Mouse (Mus musculus): ENCODE data around the gene Gnb3. TPM values are rescaled to one million over a fixed set of nuclear protein-coding genes. Genes with fewer than 3 reads are reported as not detected.

Gnb3 gene
- total and polyA plus RNA-seq, 3 experiments, result 0.64 to 4.1 (median 2.2) TPM

DNA sequence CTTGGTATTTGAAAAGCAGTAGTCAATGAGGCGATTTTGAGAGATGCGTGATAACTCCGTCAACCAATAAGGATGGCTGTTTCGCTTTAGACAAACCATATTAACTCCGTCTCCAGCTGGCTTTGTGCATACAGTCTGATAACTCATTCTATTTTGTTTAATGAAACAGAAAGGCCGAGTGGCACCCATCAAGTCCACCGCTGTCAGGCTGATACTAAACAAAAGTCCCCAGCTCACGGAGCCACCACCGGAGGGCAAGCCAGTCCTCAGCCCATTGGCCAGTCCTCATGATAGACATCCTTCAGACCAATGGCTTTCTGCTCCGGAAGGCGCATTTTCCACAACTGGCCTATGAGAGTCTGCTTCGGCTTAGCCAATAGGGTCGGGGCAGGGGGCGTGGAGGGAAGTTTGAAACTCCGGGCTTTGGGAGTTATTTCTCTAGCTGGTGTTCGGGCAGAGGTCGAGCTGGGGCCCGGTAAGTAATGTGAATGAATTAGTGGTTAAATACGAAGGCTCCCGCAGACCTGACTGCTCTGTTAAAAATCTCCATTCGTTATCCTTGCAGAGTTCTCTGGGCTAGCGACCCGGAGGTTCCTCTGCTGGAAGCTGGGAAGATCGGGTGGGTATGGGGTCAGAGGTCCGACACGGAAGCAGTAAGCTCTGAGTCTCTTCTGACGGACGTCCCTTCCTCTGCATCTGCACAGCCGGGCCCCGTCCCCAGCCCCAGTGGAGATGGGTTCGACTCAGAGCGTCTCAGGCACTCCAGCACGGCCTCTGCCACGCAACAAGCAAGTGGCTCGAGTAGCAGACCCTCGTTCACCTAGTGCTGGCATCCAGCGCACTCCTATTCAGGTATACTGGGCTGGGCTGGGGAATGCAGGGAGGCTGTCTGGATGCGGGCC is 10.0 kb downstream of the Gnb3 start:
- peaks cover 45 to 65% of the 10 kb centered on the region in 2 experiments for H3K36me3 ChIP-seq (replicated peaks in 1 of 2; ENCODE audit: control insufficient read depth in 1 of 2, insufficient read depth in 1 of 2, low read length in 1 of 2)
- H3K4me1 ChIP-seq (ENCODE audit: control insufficient read depth in 1 of 2, insufficient read depth in 2 of 2), result peaks cover 3 to 51% of the 10 kb centered on the region in 2 experiments
- peak; percentile 72; the same call in 1 of the 2 replicates for TF ChIP-seq MAZ (IDR thresholded peaks at IDR 0.05; ENCODE audit: low read depth, low read length)
- peak; percentile 77 for TF ChIP-seq ELF1 (IDR thresholded peaks at IDR 0.05; ENCODE audit: low read depth, low read length)
- no peak for TF ChIP-seq JUN (IDR thresholded peaks at IDR 0.05; ENCODE audit: insufficient read depth, low read depth, low read length)
- TF ChIP-seq ZKSCAN1 (IDR thresholded peaks at IDR 0.05; ENCODE audit: borderline replicate concordance, low read depth, low read length), result no peak
- TF ChIP-seq ZC3H11A (IDR thresholded peaks at IDR 0.05; ENCODE audit: low read depth, low read length), result no peak
- 0 out of 2 replicates have a peak, but pooled peaks have one; percentile 22 for TF ChIP-seq MEF2A (IDR thresholded peaks at IDR 0.05; ENCODE audit: borderline replicate concordance, low read depth, low read length)
- peak; percentile 94 for TF ChIP-seq CHD2 (IDR thresholded peaks at IDR 0.05; ENCODE audit: low read length)
- TF ChIP-seq E2F4 (IDR thresholded peaks at IDR 0.05; ENCODE audit: insufficient replicate concordance, low read depth, low read length), result peak; percentile 97
- TF ChIP-seq POLR2A (IDR thresholded peaks at IDR 0.05; ENCODE audit: low read depth, low read length), result peak; percentile 82
- TF ChIP-seq ZMIZ1 (IDR thresholded peaks at IDR 0.05; ENCODE audit: low read depth, low read length), result peak; percentile 85
- peak; percentile 42 for TF ChIP-seq HCFC1 (IDR thresholded peaks at IDR 0.05; ENCODE audit: low read depth, low read length)
- peak; percentile 92 for TF ChIP-seq CHD1 (IDR thresholded peaks at IDR 0.05; ENCODE audit: low read depth, low read length)
- peak; percentile 67; the same call in 1 of the 2 replicates for TF ChIP-seq TCF12 (IDR thresholded peaks at IDR 0.05; ENCODE audit: low read depth, low read length)
- peak; percentile 19; the same call in 1 of the 2 replicates for TF ChIP-seq NRF1 (IDR thresholded peaks at IDR 0.05; ENCODE audit: low read depth, low read length)
- no peak for TF ChIP-seq UBTF (IDR thresholded peaks at IDR 0.05; ENCODE audit: low read depth, low read length)
- TF ChIP-seq MXI1 (IDR thresholded peaks at IDR 0.05; ENCODE audit: low read depth, low read length), result peak; percentile 63
- TF ChIP-seq KAT2A (IDR thresholded peaks at IDR 0.05; ENCODE audit: insufficient replicate concordance, low read length), result peak; percentile 55; the same call in 1 of the 2 replicates
- TF ChIP-seq MAX (IDR thresholded peaks at IDR 0.05; ENCODE audit: low read length), result peak; percentile 53; the same call in 1 of the 2 replicates
- peak; percentile 37; the same call in 1 of the 2 replicates for TF ChIP-seq IRF4 (IDR thresholded peaks at IDR 0.05; ENCODE audit: low read depth, low read length)
- TF ChIP-seq NELFE (IDR thresholded peaks at IDR 0.05; ENCODE audit: low read depth, low read length), result peak; percentile 85
- no peak for TF ChIP-seq USF2 (conservative IDR thresholded peaks at IDR 0.05; ENCODE audit: low read depth, low read length)
- no peak for TF ChIP-seq SMC3 (IDR thresholded peaks at IDR 0.05; ENCODE audit: low read depth, low read length)
- no peak for TF ChIP-seq PAX5 (IDR thresholded peaks at IDR 0.05; ENCODE audit: low read length)
- TF ChIP-seq ZNF384 (IDR thresholded peaks at IDR 0.05; ENCODE audit: low read depth, low read length), result no peak
- TF ChIP-seq POLR2AphosphoS2 (IDR thresholded peaks at IDR 0.05; ENCODE audit: low read depth, low read length), result peak; percentile 73
- TF ChIP-seq USF1 (IDR thresholded peaks at IDR 0.05; ENCODE audit: low read depth, low read length), result no peak
- TF ChIP-seq CTCF (conservative IDR thresholded peaks at IDR 0.05 in 1 of 2, IDR thresholded peaks at IDR 0.05 in 1 of 2; ENCODE audit: low read depth in 2 of 2, low read length in 2 of 2), result no peak
- no peak for TF ChIP-seq MAFK (IDR thresholded peaks at IDR 0.05; ENCODE audit: insufficient replicate concordance, low read length)
- 0 out of 2 replicates have a peak, but pooled peaks have one; percentile 50 for TF ChIP-seq TBP (conservative IDR thresholded peaks at IDR 0.05; ENCODE audit: low read depth, low read length)
- peak; percentile 98 for TF ChIP-seq SIN3A (IDR thresholded peaks at IDR 0.05; ENCODE audit: low read length)
- in situ Hi-C loops (cut with MboI; ENCODE audit: low pct_ligation_motif_present, low pct_unique_long_range_greater_than_20kb, low sequenced_read_pairs), result no loop called here
- peak overlapping the region; percentile 53 for H3K4me2 ChIP-seq (ENCODE audit: insufficient read depth, low read depth, poor library complexity, severe bottlenecking)
- dilution Hi-C loops (cut with MboI; ENCODE audit: extremely low pct_ligation_motif_present, extremely low pct_unique_long_range_greater_than_20kb, low sequenced_read_pairs), result no loop called here
- DNase-seq (ENCODE audit: extremely low read depth), result peak; percentile 98
- peak overlapping the region; percentile 76 to 94 (median 85) for H3K4me3 ChIP-seq (replicated peaks in 1 of 3; ENCODE audit: low read depth in 2 of 3, low read length in 2 of 3, poor library complexity in 1 of 3)
- H3K9me3 ChIP-seq (replicated peaks; ENCODE audit: low read length), result no peaks in the 10 kb centered on the region
- no peaks in the 10 kb centered on the region for H3K27me3 ChIP-seq (replicated peaks)
- peaks cover 32% of the 10 kb centered on the region for H3K79me2 ChIP-seq (replicated peaks; ENCODE audit: control insufficient read depth, extremely low read depth, insufficient read depth, poor library complexity, severe bottlenecking)
- peak overlapping the region; percentile 94 for H3K9ac ChIP-seq (ENCODE audit: insufficient read depth, low read depth)
- H3K27ac ChIP-seq (ENCODE audit: insufficient read depth, low read depth), result peak overlapping the region; percentile 81

Measured in CH12.LX (cell line).